Mouse (Mus musculus): ENCODE measurements around the gene Ace. TPM values are rescaled to one million over a fixed set of nuclear protein-coding genes. Genes with fewer than 3 reads are reported as not detected.
A peak's percentile ranks its signal among the peaks of the same experiment; 100 is the strongest.

Gene Ace
- polyA plus RNA-seq, 1 experiment: 14.6 TPM

GRCm38 (mm10) chr11:106001718-106002117 lies 34.0 kb downstream of the Ace start:
- WGBS: 28% methylated on average over 4 of the region's 4 CpGs
- H3K27me3 ChIP-seq (ENCODE audit: control insufficient read depth, insufficient read depth, low read length): no peaks in the 10 kb centered on the region
- no peak overlapping the region for H3K4me3 ChIP-seq (ENCODE audit: extremely low read depth, insufficient read depth, insufficient read length)
- no peak for TF ChIP-seq POLR2A (IDR thresholded peaks at IDR 0.05; ENCODE audit: low read depth, low read length)
- no peak for TF ChIP-seq CTCF (IDR thresholded peaks at IDR 0.05; ENCODE audit: extremely low read depth, insufficient read depth, insufficient read length, insufficient replicate concordance)
- DNase-seq (ENCODE audit: low read depth in 1 of 2, low spot score in 2 of 2): peak in 1 of 2 experiments; percentile 31
- H3K36me3 ChIP-seq (ENCODE audit: control insufficient read depth, insufficient read depth, low read length): no peaks in the 10 kb centered on the region
- H3K27ac ChIP-seq (ENCODE audit: insufficient read depth, low read length): no peak overlapping the region
- H3K4me1 ChIP-seq (ENCODE audit: control insufficient read depth, insufficient read depth, insufficient read length): no peaks in the 10 kb centered on the region

- 0 out of 2 replicates have a peak, but pooled peaks cover 2% of the 10 kb centered on the region for H3K27me3 ChIP-seq (ENCODE audit: control insufficient read depth, insufficient read depth, low read length)
- WGBS: 75% methylated on average over 1 of the region's 1 CpGs
- TF ChIP-seq POLR2A (IDR thresholded peaks at IDR 0.05; ENCODE audit: low read depth, low read length) (no peak), CTCF (IDR thresholded peaks at IDR 0.05; ENCODE audit: extremely low read depth, insufficient read depth, insufficient read length, insufficient replicate concordance) (no peak)
These were observed 36.8 kb downstream of the Ace start for GRCm38 (mm10) chr11:106004576-106004975.

GRCm38 (mm10) chr11:106005970-106006369 lies 38.2 kb downstream of the Ace start:
- WGBS: 67% methylated on average over 5 of the region's 5 CpGs
- Histone ChIP-seq H3K27me3 (ENCODE audit: control insufficient read depth, insufficient read depth, low read length) (0 out of 2 replicates have a peak, but pooled peaks cover 2% of the 10 kb centered on the region), H3K36me3 (ENCODE audit: control insufficient read depth, insufficient read depth, low read length) (no peaks in the 10 kb centered on the region), H3K27ac (ENCODE audit: insufficient read depth, low read length) (no peak overlapping the region), H3K4me3 (ENCODE audit: extremely low read depth, insufficient read depth, insufficient read length) (no peak overlapping the region), H3K4me1 (ENCODE audit: control insufficient read depth, insufficient read depth, insufficient read length) (peaks cover 4% of the 10 kb centered on the region; the same call in 1 of the 2 replicates)
- TF ChIP-seq CTCF (IDR thresholded peaks at IDR 0.05; ENCODE audit: extremely low read depth, insufficient read depth, insufficient read length, insufficient replicate concordance) (no peak), POLR2A (IDR thresholded peaks at IDR 0.05; ENCODE audit: low read depth, low read length) (no peak)
- no peak for DNase-seq (ENCODE audit: low read depth in 1 of 2, low spot score in 2 of 2)

More at GRCm38 (mm10) chr11:106004576-106004975, 36.8 kb downstream of the Ace start:
- H3K4me1 ChIP-seq (ENCODE audit: control insufficient read depth, insufficient read depth, insufficient read length): peaks cover 4% of the 10 kb centered on the region; the same call in 1 of the 2 replicates
- no peak overlapping the region for H3K27ac ChIP-seq (ENCODE audit: insufficient read depth, low read length)
- DNase-seq (ENCODE audit: low read depth in 1 of 2, low spot score in 2 of 2): no peak
- H3K4me3 ChIP-seq (ENCODE audit: extremely low read depth, insufficient read depth, insufficient read length): no peak overlapping the region
- no peaks in the 10 kb centered on the region for H3K36me3 ChIP-seq (ENCODE audit: control insufficient read depth, insufficient read depth, low read length)

DNA sequence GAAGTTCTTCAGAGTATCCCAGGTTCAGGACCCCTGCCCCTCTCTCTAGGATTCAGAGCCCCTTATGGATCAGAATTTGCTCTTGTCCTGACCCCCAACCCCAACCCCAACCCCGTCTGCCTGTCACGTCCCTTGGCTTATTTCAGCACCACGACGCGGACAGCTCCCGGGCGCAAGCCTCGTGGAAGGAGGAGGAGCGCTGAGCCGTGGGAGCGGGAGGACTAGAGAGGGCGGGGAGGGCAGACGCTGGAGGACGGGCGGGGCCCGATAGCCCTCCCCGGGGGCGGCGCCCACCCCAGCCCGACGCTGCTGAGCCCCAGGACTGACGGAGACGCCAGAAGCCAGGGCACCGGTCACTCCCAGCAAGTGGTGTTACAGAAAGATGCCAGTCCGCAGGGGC lies 40.1 kb downstream of the Ace start, which contains the start of gene Kcnh6:
Kcnh6 (plus strand) TSS at position 304 of the 400 bp plus-strand sequence.
- TF ChIP-seq CTCF (IDR thresholded peaks at IDR 0.05; ENCODE audit: extremely low read depth, insufficient read depth, insufficient read length, insufficient replicate concordance) (no peak), POLR2A (IDR thresholded peaks at IDR 0.05; ENCODE audit: low read depth, low read length) (no peak)
- peak in 1 of 2 experiments; percentile 40 for DNase-seq (ENCODE audit: low read depth in 1 of 2, low spot score in 2 of 2)
- Histone ChIP-seq H3K4me1 (ENCODE audit: control insufficient read depth, insufficient read depth, insufficient read length) (peaks cover 4% of the 10 kb centered on the region; the same call in 1 of the 2 replicates), H3K4me3 (ENCODE audit: extremely low read depth, insufficient read depth, insufficient read length) (no peak within 1 kb of the TSS), H3K27me3 (ENCODE audit: control insufficient read depth, insufficient read depth, low read length) (0 out of 2 replicates have a peak, but pooled peaks cover 2% of the 10 kb centered on the region), H3K36me3 (ENCODE audit: control insufficient read depth, insufficient read depth, low read length) (no peaks in the 10 kb centered on the region), H3K27ac (ENCODE audit: insufficient read depth, low read length) (no peak within 1 kb of the TSS)
- under 1% methylated on average over 25 of the region's 25 CpGs for WGBS

DNA sequence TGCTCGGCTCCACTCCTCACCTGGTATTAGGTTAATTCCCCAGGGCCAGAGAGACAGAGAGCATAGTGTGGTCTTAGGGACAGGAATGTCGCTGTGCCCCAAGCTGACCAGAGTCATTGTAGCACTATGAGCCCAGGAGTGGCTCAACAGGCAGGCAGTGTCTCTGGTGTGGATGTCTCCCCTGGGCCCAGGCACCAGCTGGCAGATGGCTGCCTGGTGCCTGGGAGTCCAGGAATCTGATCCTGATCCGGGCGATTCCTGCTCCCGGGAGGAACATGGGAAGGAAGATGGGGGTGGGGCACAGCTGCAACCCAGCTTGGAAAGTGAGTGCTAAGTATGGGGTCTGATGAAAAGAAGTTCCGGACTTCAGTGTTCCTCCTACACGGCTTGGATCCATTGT lies 45.0 kb downstream of the Ace start:
- 62% methylated on average over 7 of the region's 7 CpGs for WGBS
- Histone ChIP-seq H3K36me3 (ENCODE audit: control insufficient read depth, insufficient read depth, low read length) (no peaks in the 10 kb centered on the region), H3K4me3 (ENCODE audit: extremely low read depth, insufficient read depth, insufficient read length) (no peak overlapping the region), H3K4me1 (ENCODE audit: control insufficient read depth, insufficient read depth, insufficient read length) (peaks cover 4% of the 10 kb centered on the region; the same call in 1 of the 2 replicates), H3K27ac (ENCODE audit: insufficient read depth, low read length) (no peak overlapping the region), H3K27me3 (ENCODE audit: control insufficient read depth, insufficient read depth, low read length) (0 out of 2 replicates have a peak, but pooled peaks cover 2% of the 10 kb centered on the region)
- no peak for DNase-seq (ENCODE audit: low read depth in 1 of 2, low spot score in 2 of 2)
- TF ChIP-seq POLR2A (IDR thresholded peaks at IDR 0.05; ENCODE audit: low read depth, low read length) (no peak), CTCF (IDR thresholded peaks at IDR 0.05; ENCODE audit: extremely low read depth, insufficient read depth, insufficient read length, insufficient replicate concordance) (no peak)

DNA sequence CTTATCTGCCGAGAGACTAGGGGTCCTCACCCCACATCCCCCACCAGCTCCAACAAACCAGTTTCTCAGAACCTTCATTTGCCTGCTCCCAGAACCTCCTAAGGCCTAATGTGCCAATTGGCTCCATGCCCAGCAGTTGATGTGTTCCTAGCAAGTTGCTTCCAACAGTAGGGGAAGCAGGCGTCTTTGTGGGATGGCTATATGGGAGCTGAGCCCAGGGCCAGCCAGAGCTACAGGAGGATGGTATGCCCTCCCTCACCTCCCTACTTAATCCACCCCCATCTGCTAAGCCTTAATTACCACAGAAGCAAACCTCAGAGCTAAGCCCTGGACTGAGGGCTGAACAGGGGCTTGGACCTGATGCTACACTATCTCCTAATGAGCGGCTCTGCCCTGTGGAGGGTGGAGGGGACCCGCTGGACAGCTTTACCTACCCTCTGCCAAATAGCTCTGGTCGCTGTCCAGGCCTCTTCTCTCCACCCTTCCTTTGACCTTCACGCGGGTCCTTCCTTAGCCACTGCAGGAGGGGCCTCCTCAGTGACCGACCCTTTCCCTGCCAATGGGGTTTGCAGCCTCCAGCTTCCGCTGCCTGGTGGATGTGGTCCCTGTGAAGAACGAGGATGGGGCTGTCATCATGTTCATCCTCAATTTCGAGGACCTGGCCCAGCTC lies 45.9 kb downstream of the Ace start:
- H3K36me3 ChIP-seq (ENCODE audit: control insufficient read depth, insufficient read depth, low read length): no peaks in the 10 kb centered on the region
- no peak overlapping the region for H3K27ac ChIP-seq (ENCODE audit: insufficient read depth, low read length)
- TF ChIP-seq POLR2A (IDR thresholded peaks at IDR 0.05; ENCODE audit: low read depth, low read length) (no peak), CTCF (IDR thresholded peaks at IDR 0.05; ENCODE audit: extremely low read depth, insufficient read depth, insufficient read length, insufficient replicate concordance) (no peak)
- H3K4me3 ChIP-seq (ENCODE audit: extremely low read depth, insufficient read depth, insufficient read length): no peak overlapping the region
- WGBS: 64% methylated on average over 11 of the region's 11 CpGs
- no peaks in the 10 kb centered on the region; the same call in 1 of the 2 replicates for H3K27me3 ChIP-seq (ENCODE audit: control insufficient read depth, insufficient read depth, low read length)
- no peaks in the 10 kb centered on the region for H3K4me1 ChIP-seq (ENCODE audit: control insufficient read depth, insufficient read depth, insufficient read length)
- DNase-seq (ENCODE audit: low read depth in 1 of 2, low spot score in 2 of 2): no peak

- no peak overlapping the region for H3K4me3 ChIP-seq (ENCODE audit: extremely low read depth, insufficient read depth, insufficient read length)
- no peaks in the 10 kb centered on the region for H3K36me3 ChIP-seq (ENCODE audit: control insufficient read depth, insufficient read depth, low read length)
- H3K4me1 ChIP-seq (ENCODE audit: control insufficient read depth, insufficient read depth, insufficient read length): peaks cover 5% of the 10 kb centered on the region
- H3K27ac ChIP-seq (ENCODE audit: insufficient read depth, low read length): no peak overlapping the region
- DNase-seq (ENCODE audit: low read depth in 1 of 2, low spot score in 2 of 2): no peak
- TF ChIP-seq POLR2A (IDR thresholded peaks at IDR 0.05; ENCODE audit: low read depth, low read length): no peak
- TF ChIP-seq CTCF (IDR thresholded peaks at IDR 0.05; ENCODE audit: extremely low read depth, insufficient read depth, insufficient read length, insufficient replicate concordance): no peak
- peaks cover 9% of the 10 kb centered on the region; the same call in 1 of the 2 replicates for H3K27me3 ChIP-seq (ENCODE audit: control insufficient read depth, insufficient read depth, low read length)
- 74% methylated on average over 5 of the region's 5 CpGs for WGBS
These were observed 48.7 kb downstream of the Ace start for GRCm38 (mm10) chr11:106016440-106016839.

Measured in spleen, adult 2 months (tissue).